Mouse (Mus musculus): ENCODE results near the gene Acbd5. TPM values are rescaled to one million over a fixed set of nuclear protein-coding genes. Genes with fewer than 3 reads are reported as not detected.
A peak's percentile ranks its signal among the peaks of the same experiment; 100 is the strongest.

Acbd5 gene
- polyA plus RNA-seq, 1 experiment from 2014 or later, result 33.1 TPM

DNA sequence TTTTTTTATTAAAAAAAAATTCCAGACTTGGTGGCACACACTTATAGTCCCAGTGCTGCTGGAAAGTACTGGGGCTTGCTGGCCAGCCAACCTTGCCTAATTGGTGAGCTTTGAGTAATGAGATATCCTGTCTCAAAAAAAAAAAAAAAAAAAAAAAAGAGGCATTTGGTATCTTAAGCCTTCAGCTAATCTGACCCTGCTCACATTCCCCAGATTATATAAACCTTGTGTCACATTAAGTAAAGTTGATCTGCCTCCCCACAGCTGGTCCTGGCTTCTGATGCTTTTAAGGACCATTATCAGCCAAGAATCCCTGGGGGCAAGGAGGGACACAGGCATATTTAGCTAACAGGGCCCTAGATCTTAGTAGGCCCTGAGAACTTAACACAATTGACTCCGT is 22.3 kb upstream of the Acbd5 start:
- no peaks in the 10 kb centered on the region for H3K27me3 ChIP-seq (ENCODE audit: control insufficient read depth, insufficient read depth, low read length)
- no peaks in the 10 kb centered on the region for H3K9me3 ChIP-seq (ENCODE audit: control insufficient read depth, low read depth, low read length)
- no peak overlapping the region for H3K27ac ChIP-seq (ENCODE audit: low read length)
- no peaks in the 10 kb centered on the region for H3K4me1 ChIP-seq (ENCODE audit: control insufficient read depth, insufficient read depth, low read length)
- 36% methylated on average over 1 of the region's 1 CpGs for WGBS
- H3K36me3 ChIP-seq (ENCODE audit: control insufficient read depth, insufficient read depth, low read length), result no peaks in the 10 kb centered on the region
- H3K4me2 ChIP-seq (replicated peaks; ENCODE audit: low read depth, low read length), result no peak overlapping the region
- no peak for ATAC-seq (ENCODE audit: insufficient number of reproducible peaks, insufficient read depth, low FRiP score, low read depth)
- no peak overlapping the region for H3K9ac ChIP-seq (replicated peaks; ENCODE audit: low read depth, low read length)
- H3K4me3 ChIP-seq (ENCODE audit: low read depth, low read length), result no peak overlapping the region

DNA sequence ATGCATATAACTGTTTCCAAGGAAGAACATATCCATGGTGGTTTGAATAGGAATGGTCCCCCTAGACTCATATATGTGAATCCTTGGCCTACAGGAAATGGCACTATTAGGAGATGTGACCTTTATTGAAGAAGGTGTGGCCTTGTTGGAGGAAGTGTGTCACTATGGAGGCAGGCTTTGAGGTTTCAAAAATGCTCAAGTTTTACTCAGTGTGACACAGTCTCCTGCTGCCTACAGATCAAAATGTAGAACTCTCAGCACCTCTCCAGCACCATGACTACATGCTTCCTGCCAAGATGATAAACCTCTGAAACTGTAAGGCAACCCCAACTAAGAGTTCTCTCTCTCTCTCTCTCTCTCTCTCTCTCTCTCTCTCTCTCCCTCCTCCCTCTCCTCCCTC is 20.0 kb upstream of the Acbd5 start:
- Histone ChIP-seq H3K9me3 (ENCODE audit: control insufficient read depth, low read depth, low read length) (no peaks in the 10 kb centered on the region), H3K27ac (ENCODE audit: low read length) (no peak overlapping the region), H3K9ac (replicated peaks; ENCODE audit: low read depth, low read length) (no peak overlapping the region), H3K27me3 (ENCODE audit: control insufficient read depth, insufficient read depth, low read length) (no peaks in the 10 kb centered on the region), H3K4me1 (ENCODE audit: control insufficient read depth, insufficient read depth, low read length) (no peaks in the 10 kb centered on the region), H3K36me3 (ENCODE audit: control insufficient read depth, insufficient read depth, low read length) (no peaks in the 10 kb centered on the region), H3K4me3 (ENCODE audit: low read depth, low read length) (no peak overlapping the region), H3K4me2 (replicated peaks; ENCODE audit: low read depth, low read length) (no peak overlapping the region)
- no peak for ATAC-seq (ENCODE audit: insufficient number of reproducible peaks, insufficient read depth, low FRiP score, low read depth)

DNA sequence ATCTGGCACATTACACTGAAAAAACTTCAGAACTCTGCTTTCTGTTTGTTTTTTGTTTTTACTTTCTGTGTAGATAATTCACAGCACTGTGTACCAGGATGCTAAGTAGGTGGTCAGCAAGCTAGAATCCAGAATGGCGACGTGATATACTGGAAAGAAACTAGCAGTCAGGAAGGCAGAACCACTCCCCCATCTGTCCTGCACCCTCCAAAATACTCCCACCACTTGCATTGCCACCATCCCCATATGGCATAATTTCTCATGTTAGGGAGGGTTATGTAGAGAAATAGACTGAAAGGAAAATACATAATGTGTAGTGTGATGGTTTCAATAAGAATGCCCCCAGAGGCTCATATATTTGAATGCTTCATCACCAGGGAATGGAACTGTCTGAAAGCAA is 16.1 kb upstream of the Acbd5 start:
- no peaks in the 10 kb centered on the region for H3K27me3 ChIP-seq (ENCODE audit: control insufficient read depth, insufficient read depth, low read length)
- H3K4me2 ChIP-seq (replicated peaks; ENCODE audit: low read depth, low read length), result no peak overlapping the region
- H3K4me3 ChIP-seq (ENCODE audit: low read depth, low read length), result no peak overlapping the region
- 61% methylated on average over 2 of the region's 2 CpGs for WGBS
- no peaks in the 10 kb centered on the region for H3K4me1 ChIP-seq (ENCODE audit: control insufficient read depth, insufficient read depth, low read length)
- no peak overlapping the region for H3K9ac ChIP-seq (replicated peaks; ENCODE audit: low read depth, low read length)
- no peak overlapping the region for H3K27ac ChIP-seq (ENCODE audit: low read length)
- no peaks in the 10 kb centered on the region for H3K36me3 ChIP-seq (ENCODE audit: control insufficient read depth, insufficient read depth, low read length)
- no peaks in the 10 kb centered on the region for H3K9me3 ChIP-seq (ENCODE audit: control insufficient read depth, low read depth, low read length)
- no peak for ATAC-seq (ENCODE audit: insufficient number of reproducible peaks, insufficient read depth, low FRiP score, low read depth)

DNA sequence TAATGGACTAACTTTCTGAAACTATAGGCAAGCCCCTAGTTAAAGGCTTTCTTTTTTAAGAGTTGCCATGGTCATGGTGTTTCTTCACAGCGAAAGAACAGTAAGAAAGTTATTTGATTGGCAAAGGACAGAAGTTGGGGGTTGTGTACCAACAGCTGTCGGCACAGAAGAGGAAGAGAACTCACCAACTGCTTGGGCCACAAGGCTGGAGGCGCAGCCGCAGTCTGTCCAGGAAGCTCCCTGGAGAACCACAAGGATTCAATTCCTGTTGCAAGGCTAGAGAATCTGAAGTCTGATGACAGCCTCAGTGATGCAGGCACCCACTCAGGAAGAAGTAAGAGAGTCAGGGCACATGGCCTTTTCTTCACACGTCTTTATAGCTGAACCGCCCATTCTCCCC is 15.4 kb upstream of the Acbd5 start:
- Histone ChIP-seq H3K4me1 (ENCODE audit: control insufficient read depth, insufficient read depth, low read length) (no peaks in the 10 kb centered on the region), H3K36me3 (ENCODE audit: control insufficient read depth, insufficient read depth, low read length) (no peaks in the 10 kb centered on the region), H3K27ac (ENCODE audit: low read length) (no peak overlapping the region), H3K9ac (replicated peaks; ENCODE audit: low read depth, low read length) (no peak overlapping the region), H3K27me3 (ENCODE audit: control insufficient read depth, insufficient read depth, low read length) (no peaks in the 10 kb centered on the region), H3K4me2 (replicated peaks; ENCODE audit: low read depth, low read length) (no peak overlapping the region), H3K9me3 (ENCODE audit: control insufficient read depth, low read depth, low read length) (no peaks in the 10 kb centered on the region), H3K4me3 (ENCODE audit: low read depth, low read length) (no peak overlapping the region)
- 65% methylated on average over 6 of the region's 6 CpGs for WGBS
- no peak for ATAC-seq (ENCODE audit: insufficient number of reproducible peaks, insufficient read depth, low FRiP score, low read depth)

DNA sequence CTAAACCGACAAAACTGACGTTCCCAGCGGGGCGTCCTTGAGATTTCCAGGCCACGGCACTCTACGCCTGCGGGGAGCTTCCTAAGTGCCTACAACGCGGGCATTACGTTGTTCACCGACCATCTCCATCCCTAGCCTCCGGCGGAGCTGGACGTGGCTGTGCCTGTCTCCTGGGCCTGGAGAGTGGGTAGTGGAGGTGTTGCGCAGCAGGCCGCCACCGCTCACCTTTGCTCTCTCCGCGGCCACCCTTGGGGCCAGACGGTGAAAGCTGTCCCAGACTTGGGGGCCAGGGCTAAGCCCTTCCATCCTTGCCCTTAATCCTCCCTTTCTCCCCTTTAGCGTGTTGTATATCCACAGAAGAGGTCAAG is 387 bp downstream of the Acbd5 start:
- no peaks in the 10 kb centered on the region for H3K27me3 ChIP-seq (ENCODE audit: control insufficient read depth, insufficient read depth, low read length)
- no peaks in the 10 kb centered on the region for H3K36me3 ChIP-seq (ENCODE audit: control insufficient read depth, insufficient read depth, low read length)
- peak overlapping the region; percentile 96 for H3K27ac ChIP-seq (ENCODE audit: low read length)
- peak overlapping the region; percentile 98 for H3K4me2 ChIP-seq (replicated peaks; ENCODE audit: low read depth, low read length)
- peak overlapping the region; percentile 70 for H3K4me3 ChIP-seq (ENCODE audit: low read depth, low read length)
- H3K9me3 ChIP-seq (ENCODE audit: control insufficient read depth, low read depth, low read length), result no peaks in the 10 kb centered on the region
- WGBS, result under 1% methylated on average over 21 of the region's 21 CpGs
- H3K4me1 ChIP-seq (ENCODE audit: control insufficient read depth, insufficient read depth, low read length), result no peaks in the 10 kb centered on the region
- ATAC-seq (ENCODE audit: insufficient number of reproducible peaks, insufficient read depth, low FRiP score, low read depth), result peak; percentile 35
- peak overlapping the region; percentile 88 for H3K9ac ChIP-seq (replicated peaks; ENCODE audit: low read depth, low read length)

DNA sequence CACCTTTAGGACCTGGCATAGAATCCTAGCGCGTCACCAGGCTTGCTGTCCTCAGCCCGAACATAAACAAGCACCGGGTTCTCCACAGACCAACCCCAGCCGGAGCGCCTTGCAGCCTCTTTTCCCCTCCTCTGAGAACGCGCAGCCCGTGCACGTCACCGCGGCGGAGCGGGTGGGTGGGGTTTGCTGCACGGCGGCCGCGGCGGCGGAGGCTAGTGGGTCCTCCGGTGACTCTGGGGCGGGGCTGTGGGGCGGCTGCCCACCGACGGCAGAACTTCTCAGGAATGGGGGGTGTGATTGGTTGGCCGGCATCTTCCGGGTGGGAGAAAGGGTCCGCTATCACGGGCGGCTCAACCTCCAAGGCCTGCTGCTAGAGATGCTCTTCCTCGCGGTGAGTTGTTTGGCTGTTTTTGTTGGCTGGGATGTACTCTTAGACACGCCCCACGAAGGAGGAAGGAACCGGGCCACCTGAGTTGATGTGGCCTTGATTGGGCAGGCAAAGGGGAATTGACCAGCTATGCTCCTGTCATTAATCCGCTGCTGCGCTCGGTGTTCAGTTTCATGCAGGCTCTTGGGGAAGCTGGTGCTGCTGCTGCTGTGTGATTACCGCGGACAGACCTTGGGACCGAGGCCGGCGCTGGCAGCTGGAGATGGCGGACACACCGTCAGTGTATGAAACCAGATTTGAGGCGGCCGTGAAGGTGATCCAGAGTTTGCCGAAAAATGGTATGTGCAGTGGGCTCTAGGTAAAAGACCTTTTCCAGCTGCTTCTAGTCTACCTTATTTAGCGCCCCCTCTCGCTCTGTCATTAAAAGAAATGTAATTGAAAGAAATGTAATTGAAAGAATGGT is 1.2 kb downstream of the Acbd5 start:
- H3K4me3 ChIP-seq (ENCODE audit: low read depth, low read length), result peak overlapping the region; percentile 70
- H3K9ac ChIP-seq (replicated peaks; ENCODE audit: low read depth, low read length), result peak overlapping the region; percentile 88
- no peaks in the 10 kb centered on the region for H3K27me3 ChIP-seq (ENCODE audit: control insufficient read depth, insufficient read depth, low read length)
- H3K4me2 ChIP-seq (replicated peaks; ENCODE audit: low read depth, low read length), result peak overlapping the region; percentile 98
- no peaks in the 10 kb centered on the region for H3K4me1 ChIP-seq (ENCODE audit: control insufficient read depth, insufficient read depth, low read length)
- H3K36me3 ChIP-seq (ENCODE audit: control insufficient read depth, insufficient read depth, low read length), result no peaks in the 10 kb centered on the region
- no peaks in the 10 kb centered on the region for H3K9me3 ChIP-seq (ENCODE audit: control insufficient read depth, low read depth, low read length)
- peak overlapping the region; percentile 96 for H3K27ac ChIP-seq (ENCODE audit: low read length)
- peak; percentile 88 for ATAC-seq (ENCODE audit: insufficient number of reproducible peaks, insufficient read depth, low FRiP score, low read depth)
- WGBS, result under 1% methylated on average over 50 of the region's 50 CpGs

DNA sequence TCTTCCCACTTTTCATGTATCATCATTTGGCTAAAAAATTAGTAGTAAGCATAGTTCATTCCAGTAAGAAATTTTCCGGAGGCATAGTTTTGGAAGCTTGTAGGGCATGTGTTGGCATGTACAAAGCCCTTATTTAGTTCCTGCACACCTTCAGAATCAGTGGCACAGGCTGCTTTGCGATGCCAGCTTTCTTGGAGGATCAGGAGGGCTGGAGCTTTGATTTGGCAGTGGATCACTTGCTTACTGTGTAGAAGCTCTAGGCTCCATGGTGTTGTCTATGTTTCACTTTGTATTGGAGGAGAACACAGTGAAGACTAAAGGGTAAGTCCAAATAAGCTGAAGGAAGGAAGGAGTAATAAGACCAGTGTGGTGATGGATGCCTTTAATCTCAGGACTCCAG is 2.5 kb downstream of the Acbd5 start:
- 93% methylated on average over 2 of the region's 2 CpGs for WGBS
- Histone ChIP-seq H3K4me1 (ENCODE audit: control insufficient read depth, insufficient read depth, low read length) (no peaks in the 10 kb centered on the region), H3K36me3 (ENCODE audit: control insufficient read depth, insufficient read depth, low read length) (no peaks in the 10 kb centered on the region), H3K4me2 (replicated peaks; ENCODE audit: low read depth, low read length) (no peak overlapping the region), H3K4me3 (ENCODE audit: low read depth, low read length) (no peak overlapping the region), H3K9ac (replicated peaks; ENCODE audit: low read depth, low read length) (no peak overlapping the region), H3K9me3 (ENCODE audit: control insufficient read depth, low read depth, low read length) (no peaks in the 10 kb centered on the region), H3K27ac (ENCODE audit: low read length) (no peak overlapping the region), H3K27me3 (ENCODE audit: control insufficient read depth, insufficient read depth, low read length) (no peaks in the 10 kb centered on the region)
- ATAC-seq (ENCODE audit: insufficient number of reproducible peaks, insufficient read depth, low FRiP score, low read depth), result no peak

DNA sequence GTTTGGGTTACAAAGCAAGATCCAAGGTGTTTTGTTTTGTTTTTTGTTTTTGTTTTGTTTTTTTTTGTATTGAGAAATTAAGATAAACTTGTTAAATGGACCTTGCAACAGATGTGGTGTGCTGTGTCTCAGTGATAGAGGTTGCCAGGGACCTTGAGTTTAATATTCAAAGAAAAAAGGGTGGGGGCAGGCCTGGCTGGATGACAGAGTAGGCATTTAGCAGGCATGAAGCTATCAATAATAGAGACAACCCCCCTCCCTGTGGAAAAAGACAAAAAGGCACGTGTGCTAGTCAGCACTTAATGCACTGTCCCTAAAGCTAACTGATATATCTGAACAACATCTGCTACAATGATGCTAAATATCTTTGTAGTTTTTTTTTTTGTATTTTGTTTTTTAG is 3.4 kb downstream of the Acbd5 start:
- Histone ChIP-seq H3K4me2 (replicated peaks; ENCODE audit: low read depth, low read length) (no peak overlapping the region), H3K4me1 (ENCODE audit: control insufficient read depth, insufficient read depth, low read length) (no peaks in the 10 kb centered on the region), H3K9ac (replicated peaks; ENCODE audit: low read depth, low read length) (no peak overlapping the region), H3K36me3 (ENCODE audit: control insufficient read depth, insufficient read depth, low read length) (no peaks in the 10 kb centered on the region), H3K4me3 (ENCODE audit: low read depth, low read length) (no peak overlapping the region), H3K27me3 (ENCODE audit: control insufficient read depth, insufficient read depth, low read length) (no peaks in the 10 kb centered on the region), H3K9me3 (ENCODE audit: control insufficient read depth, low read depth, low read length) (no peaks in the 10 kb centered on the region), H3K27ac (ENCODE audit: low read length) (no peak overlapping the region)
- WGBS, result 72% methylated on average over 1 of the region's 1 CpGs
- no peak for ATAC-seq (ENCODE audit: insufficient number of reproducible peaks, insufficient read depth, low FRiP score, low read depth)

DNA sequence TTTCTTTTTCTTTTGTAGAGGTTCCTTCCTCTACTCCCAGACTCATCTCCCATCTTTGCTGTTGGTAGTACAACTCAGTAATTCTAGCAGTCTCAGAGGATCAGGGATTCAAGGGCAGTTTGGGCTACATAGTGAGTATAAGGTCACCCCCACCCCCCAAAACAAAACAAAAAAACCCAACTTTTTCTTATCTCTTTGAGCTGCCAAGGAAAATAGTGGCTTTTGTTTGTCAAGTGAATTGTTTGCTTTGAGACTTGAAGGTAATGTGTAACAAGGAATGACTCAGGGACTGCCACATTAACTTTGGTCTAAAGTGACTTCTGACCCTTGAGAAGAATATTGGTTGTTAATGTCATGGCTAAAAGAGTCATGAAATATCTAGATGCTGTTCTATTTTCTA is 7.9 kb downstream of the Acbd5 start:
- no peak overlapping the region for H3K9ac ChIP-seq (replicated peaks; ENCODE audit: low read depth, low read length)
- no peaks in the 10 kb centered on the region for H3K27me3 ChIP-seq (ENCODE audit: control insufficient read depth, insufficient read depth, low read length)
- H3K9me3 ChIP-seq (ENCODE audit: control insufficient read depth, low read depth, low read length), result no peaks in the 10 kb centered on the region
- no peak for ATAC-seq (ENCODE audit: insufficient number of reproducible peaks, insufficient read depth, low FRiP score, low read depth)
- no peak overlapping the region for H3K27ac ChIP-seq (ENCODE audit: low read length)
- no peak overlapping the region for H3K4me3 ChIP-seq (ENCODE audit: low read depth, low read length)
- no peaks in the 10 kb centered on the region for H3K4me1 ChIP-seq (ENCODE audit: control insufficient read depth, insufficient read depth, low read length)
- H3K36me3 ChIP-seq (ENCODE audit: control insufficient read depth, insufficient read depth, low read length), result peaks cover 17% of the 10 kb centered on the region
- no peak overlapping the region for H3K4me2 ChIP-seq (replicated peaks; ENCODE audit: low read depth, low read length)

Data from stomach, embryonic 14.5 days (tissue).